Mouse (Mus musculus) CD8-positive naive resting alpha-beta T cell, adult 2 months (primary cell): Measurements from ENCODE around the gene Gm44965.

Source experiments
- DNase-seq, 2 experiments: peaks; one replicate each; pipeline ENCODE4 v3.0.0; 2022; ENCODE audit warnings: low read depth in 2 of 2, low spot score in 2 of 2

Gene Gm44965

GRCm38 (mm10) chr6:48593158-48594042, at the start of gene Gm44965, which contains the start of gene Repin1:
Gene Gm44965, plus strand, starts transcription at chr6:48593941.
Gene Repin1, plus strand, starts transcription at chr6:48593883.
- peak in 1 of 2 experiments; percentile 29 for DNase-seq

GRCm38 (mm10) chr6:48545251-48545650, 48.5 kb upstream of the Gm44965 start:
- no peak for DNase-seq

- DNase-seq: peak; percentile 35 to 39
These were observed 47.5 kb upstream of the Gm44965 start for GRCm38 (mm10) chr6:48546271-48546670.

- no peak for DNase-seq
These were observed 46.9 kb upstream of the Gm44965 start for GRCm38 (mm10) chr6:48546858-48547257.

- DNase-seq: no peak
These were observed 45.4 kb upstream of the Gm44965 start for GRCm38 (mm10) chr6:48548314-48548713.

- no peak for DNase-seq
These were observed 40.8 kb upstream of the Gm44965 start for GRCm38 (mm10) chr6:48552918-48553317.

GRCm38 (mm10) chr6:48553819-48554218, 39.9 kb upstream of the Gm44965 start:
- DNase-seq: no peak

GRCm38 (mm10) chr6:48554280-48555103, 39.2 kb upstream of the Gm44965 start, which contains the start of gene Lrrc61:
Gene Lrrc61, plus strand, starts transcription at chr6:48554796.
- DNase-seq: peak; percentile 97 to 98

- no peak for DNase-seq
These were observed 38.4 kb upstream of the Gm44965 start for GRCm38 (mm10) chr6:48555104-48555890.

GRCm38 (mm10) chr6:48555956-48556355, 37.8 kb upstream of the Gm44965 start:
- DNase-seq: no peak

GRCm38 (mm10) chr6:48565693-48566310, 27.9 kb upstream of the Gm44965 start:
- no peak for DNase-seq

GRCm38 (mm10) chr6:48566312-48566711, 27.4 kb upstream of the Gm44965 start:
- no peak for DNase-seq

GRCm38 (mm10) chr6:48568036-48568984, 25.4 kb upstream of the Gm44965 start:
- no peak for DNase-seq

GRCm38 (mm10) chr6:48569065-48569807, 24.5 kb upstream of the Gm44965 start:
- no peak for DNase-seq

- DNase-seq: no peak
These were observed 21.7 kb upstream of the Gm44965 start for GRCm38 (mm10) chr6:48572014-48572413.

- DNase-seq: no peak
These were observed 21.1 kb upstream of the Gm44965 start, which contains the start of gene Rarres2 for GRCm38 (mm10) chr6:48572572-48573061. Gene Rarres2, minus strand, starts transcription at chr6:48572789.

GRCm38 (mm10) chr6:48573280-48573679, 20.5 kb upstream of the Gm44965 start:
- no peak for DNase-seq

- no peak for DNase-seq
These were observed 19.8 kb upstream of the Gm44965 start for GRCm38 (mm10) chr6:48573981-48574380.
